Mouse (Mus musculus) small intestine, adult 2 months (tissue): Measurements from ENCODE around the gene Degs2.

Experiments used
- CTCF ChIP-seq: fragments of 200-500 bp; IDR thresholded peaks from 2 replicates; pipeline ENCODE4 v1.5.1; 2012; ENCODE audit warnings: low read depth, mild to moderate bottlenecking, control low read depth, inconsistent platforms, low read length, moderate library complexity, mixed read lengths; ENCODE audit not compliant: insufficient replicate concordance, insufficient read length; ENCODE audit errors: extremely low read depth
- POLR2A ChIP-seq: fragments of 200-500 bp; IDR thresholded peaks from 2 replicates; pipeline ENCODE4 v1.6.1; 2012; ENCODE audit warnings: low read depth, mild to moderate bottlenecking, control low read depth, inconsistent platforms, low read length, moderate library complexity

- TF ChIP-seq POLR2A (no peak), CTCF (no peak)
Observed at GRCm38 (mm10) chr12:108700037-108700436, 2.1 kb downstream of the Degs2 start.
